Mouse (Mus musculus): ENCODE measurements around the gene Mgat3.

DNA sequence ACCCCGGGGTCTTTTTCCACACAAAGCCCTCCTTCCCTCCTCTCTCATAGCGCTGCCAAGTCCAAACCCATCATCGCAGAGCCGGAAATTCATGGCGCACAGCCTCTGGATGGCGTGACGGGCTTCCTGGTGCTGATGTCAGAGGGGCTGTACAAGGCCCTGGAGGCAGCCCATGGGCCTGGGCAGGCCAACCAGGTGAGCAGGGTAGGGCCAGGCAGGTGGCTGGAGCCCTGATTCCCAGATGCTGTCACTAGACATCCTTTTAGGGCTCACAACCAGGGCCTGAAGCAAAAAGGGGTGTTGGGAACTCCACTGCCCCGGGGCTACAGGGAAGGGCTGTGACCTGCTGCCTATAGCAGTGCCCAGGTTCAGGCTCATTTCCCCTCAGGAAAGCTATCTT lies 17.8 kb upstream of the Mgat3 start:
- TF ChIP-seq CTCF (IDR thresholded peaks at IDR 0.05; ENCODE audit: low read depth, low read length) (no peak), POLR2A (IDR thresholded peaks at IDR 0.05; ENCODE audit: borderline replicate concordance, low read depth, low read length) (no peak)
